Mouse (Mus musculus) heart, adult 9 months (tissue): ENCODE results near the gene Gpr107.
A peak's percentile ranks its signal among the peaks of the same experiment; 100 is the strongest.

Source experiments
- DNase-seq, 2 experiments: peaks; one replicate each; pipeline ENCODE4 v3.0.0; 2022; ENCODE audit warnings: low spot score in 2 of 2

Gpr107 gene

GRCm38 (mm10) chr2:31245491-31246141, 93.5 kb downstream of the Gpr107 start, which contains the start of gene Ncs1:
Gene Ncs1 (plus strand): TSS chr2:31245823.
- peak; percentile 59 to 63 for DNase-seq

DNA sequence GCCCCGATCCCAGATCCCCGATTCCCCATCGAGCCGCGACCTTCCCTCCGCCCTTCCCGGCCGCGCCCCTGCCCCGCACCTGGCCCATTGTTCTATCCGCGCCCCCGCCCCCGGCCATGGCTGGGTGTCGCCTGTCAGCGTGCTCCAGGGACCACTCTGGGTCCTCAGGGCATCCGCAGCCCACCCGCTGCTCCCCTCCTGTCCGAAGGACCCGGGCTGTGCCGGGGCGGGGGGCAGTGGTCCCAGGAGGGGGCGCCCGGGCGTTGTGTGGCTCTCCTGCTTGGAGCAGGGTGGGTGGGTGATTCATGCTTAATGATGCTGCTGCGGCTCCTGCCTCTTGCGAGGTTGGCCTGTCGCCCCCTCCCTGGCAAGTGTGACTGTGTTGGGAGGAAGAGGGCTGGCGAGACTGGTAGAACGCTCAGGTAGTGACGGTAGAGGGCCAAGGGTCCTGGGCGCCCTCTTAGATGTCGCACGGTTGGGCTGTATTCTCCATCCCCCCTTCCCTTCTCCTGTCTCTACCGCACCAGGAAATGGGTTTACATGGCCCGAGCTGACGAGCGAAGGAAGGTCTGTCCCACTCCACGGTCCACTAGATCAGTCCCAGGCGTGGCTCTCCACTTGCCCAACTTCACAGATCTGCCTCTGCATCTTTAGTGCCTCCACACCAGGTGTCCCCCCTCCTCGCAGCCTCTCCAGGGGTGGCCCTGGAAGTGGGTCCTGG, 94.3 kb downstream of the Gpr107 start:
- no peak for DNase-seq

GRCm38 (mm10) chr2:31248856-31249255, 96.7 kb downstream of the Gpr107 start:
- DNase-seq, result no peak

DNA sequence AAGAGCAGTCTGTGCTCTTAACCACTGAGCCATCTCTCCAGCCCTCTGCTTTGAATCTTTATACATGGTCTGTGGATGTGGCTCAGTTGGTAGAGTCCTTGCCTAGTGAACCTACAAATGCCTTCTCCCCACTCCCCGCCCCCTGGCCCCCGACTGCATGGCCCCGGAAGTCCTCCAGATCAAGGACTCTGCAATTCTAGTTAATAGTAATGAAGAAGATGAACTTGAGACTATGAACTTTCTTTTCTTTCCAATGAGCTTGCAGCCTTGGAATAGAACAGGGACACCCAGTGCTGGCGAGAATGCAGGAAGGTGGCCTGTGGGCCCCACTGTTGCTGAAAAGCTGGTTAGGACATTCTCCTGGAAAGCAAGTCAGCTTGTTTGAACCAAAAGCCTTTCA, 100.1 kb downstream of the Gpr107 start:
- no peak for DNase-seq

GRCm38 (mm10) chr2:31253463-31253862, 101.3 kb downstream of the Gpr107 start:
- DNase-seq, result no peak

DNA sequence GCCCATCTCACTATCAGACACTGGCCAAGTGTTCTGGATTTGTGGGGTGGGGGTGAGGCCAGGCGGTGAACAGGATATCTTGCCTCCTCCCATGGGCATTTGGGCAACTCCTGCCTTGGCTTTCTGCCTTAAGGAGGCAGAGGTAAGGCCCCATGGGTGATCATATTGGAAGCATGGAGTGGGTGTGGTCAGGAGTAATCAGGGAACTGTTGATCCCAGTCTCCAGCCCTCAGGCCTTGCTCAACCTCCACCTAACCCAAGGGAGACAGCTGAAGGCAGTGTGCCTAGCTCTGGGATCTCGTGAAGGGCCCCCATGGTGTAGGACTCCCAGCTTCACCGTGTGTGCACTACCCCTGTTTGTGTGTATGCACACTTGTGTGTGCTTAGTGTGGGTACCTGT, 102.7 kb downstream of the Gpr107 start:
- DNase-seq, result no peak

DNA sequence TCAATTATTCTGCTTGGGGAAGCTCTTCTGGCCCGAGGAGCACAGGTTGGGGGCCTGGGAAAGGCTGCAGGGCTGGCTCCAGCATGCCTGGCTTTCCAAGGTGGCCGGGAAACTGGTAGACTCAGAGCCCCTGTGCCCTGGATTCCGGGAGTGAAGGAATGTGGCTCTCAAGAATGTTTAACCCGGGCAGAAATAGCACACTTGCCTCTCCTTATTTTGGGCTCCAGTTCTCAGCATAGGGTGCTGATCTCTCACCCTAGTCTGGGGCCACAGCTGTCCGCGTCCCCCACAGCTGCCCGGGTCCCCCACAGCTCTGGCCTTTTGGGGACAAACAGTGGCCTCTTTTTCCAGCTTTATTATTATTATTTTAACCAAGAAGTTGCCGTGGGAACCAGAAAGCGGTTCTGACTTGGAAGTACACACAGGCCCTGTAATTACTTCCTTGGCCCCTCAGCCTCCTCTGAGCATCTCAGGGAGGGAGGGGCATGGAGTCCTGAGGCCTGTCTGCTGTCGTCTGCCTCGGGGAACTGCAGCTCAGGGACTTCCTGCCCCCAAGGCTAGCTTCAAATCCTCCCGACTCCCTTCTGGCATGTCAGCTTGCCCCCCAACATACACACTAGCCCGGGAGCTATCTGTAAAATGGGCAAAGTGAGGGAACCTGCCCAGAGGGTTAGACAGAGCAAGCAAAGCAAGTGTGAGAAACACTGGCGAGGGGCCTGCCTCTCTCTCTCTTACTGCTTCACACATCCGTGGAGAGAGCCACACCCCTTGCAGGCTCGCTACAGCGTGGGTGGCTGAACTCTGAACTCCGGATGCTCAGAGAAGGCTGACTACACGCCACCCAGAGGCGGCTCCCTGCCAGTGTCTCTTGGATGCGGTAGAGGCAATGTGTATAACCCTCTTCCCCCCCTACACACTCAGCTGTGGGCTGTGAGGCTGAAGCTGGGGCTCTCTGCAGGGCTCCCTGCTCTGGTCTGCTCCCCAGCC, 104.1 kb downstream of the Gpr107 start:
- peak; percentile 62 to 72 for DNase-seq

- peak in 1 of 2 experiments; percentile 27 for DNase-seq
Measured at GRCm38 (mm10) chr2:31257096-31257495, 105.0 kb downstream of the Gpr107 start.

- DNase-seq, result peak; percentile 81 to 85
Measured at GRCm38 (mm10) chr2:31258609-31259366, 106.7 kb downstream of the Gpr107 start.

DNA sequence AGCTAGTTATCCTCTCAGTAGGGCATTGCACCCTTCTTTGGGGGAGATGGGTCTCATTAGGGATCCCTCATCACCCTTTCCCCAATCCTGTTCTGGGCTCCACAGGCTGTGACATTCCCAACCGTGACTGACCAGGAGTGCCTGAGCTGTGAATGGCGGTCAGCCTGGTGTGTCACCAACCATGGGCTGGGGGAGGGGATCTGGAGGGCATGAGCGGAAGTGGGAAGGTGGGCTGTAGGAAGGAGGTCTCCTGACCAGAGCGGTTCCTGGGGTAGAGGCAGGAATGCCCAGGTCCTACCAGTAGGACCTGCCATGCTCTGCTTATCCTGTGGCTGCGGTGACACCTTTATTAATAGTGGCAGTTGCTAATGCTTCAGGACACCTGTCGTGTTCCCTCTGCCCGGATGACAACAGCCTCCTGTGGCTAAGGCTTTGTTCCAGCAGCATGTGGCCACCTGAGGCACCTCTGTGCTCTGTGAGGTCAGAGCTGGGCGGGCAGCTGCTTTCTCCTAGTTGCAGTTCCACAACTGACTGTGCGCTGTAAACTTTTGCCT, 107.3 kb downstream of the Gpr107 start:
- DNase-seq, result no peak

DNA sequence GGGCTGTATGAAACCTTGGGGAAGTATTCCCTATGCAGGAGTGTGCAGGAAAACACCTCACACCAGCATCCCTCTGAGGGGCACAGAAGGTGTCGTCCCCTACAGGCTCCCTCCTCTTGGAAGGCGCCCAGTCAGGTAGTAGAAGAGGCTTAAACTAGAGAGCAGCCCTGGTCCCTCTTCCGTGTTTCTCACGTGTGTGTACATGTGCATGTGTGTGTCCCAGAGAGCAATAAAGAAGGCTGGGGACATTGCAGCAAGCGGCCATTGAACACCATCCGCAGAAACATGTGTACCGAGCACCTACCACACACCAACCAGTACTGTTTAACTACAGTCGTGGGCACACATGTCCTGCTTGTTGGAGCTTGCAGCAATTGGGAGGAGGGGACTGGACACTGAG, 108.4 kb downstream of the Gpr107 start:
- no peak for DNase-seq

GRCm38 (mm10) chr2:31263039-31263461, 110.9 kb downstream of the Gpr107 start:
- peak in 1 of 2 experiments; percentile 34 for DNase-seq

GRCm38 (mm10) chr2:31263746-31264378, 111.7 kb downstream of the Gpr107 start:
- DNase-seq, result peak; percentile 51 to 70

GRCm38 (mm10) chr2:31267447-31267846, 115.3 kb downstream of the Gpr107 start:
- DNase-seq, result no peak
